In the genomic region with DNA sequence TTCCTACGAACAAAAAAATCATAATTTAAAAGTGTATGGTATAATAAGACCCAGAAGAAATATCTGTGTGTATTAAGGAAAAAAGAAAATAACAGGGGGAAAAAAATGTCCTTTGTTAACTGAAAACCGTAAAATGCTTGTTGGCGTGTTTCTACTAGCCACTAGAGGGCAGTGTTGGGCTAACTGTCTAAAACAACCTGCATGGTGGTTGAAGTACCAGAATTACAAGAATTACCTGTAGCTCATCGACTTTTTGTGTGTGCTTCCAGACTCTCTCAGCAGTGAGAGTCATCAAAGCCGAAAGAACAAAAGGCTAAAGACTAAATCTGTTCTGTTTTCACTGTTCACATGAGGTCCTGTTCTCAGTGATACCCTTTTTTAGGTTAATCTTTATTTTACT, we compare ENCODE assay signal across 9 mouse cellular contexts. TPM values are rescaled to one million over a fixed set of nuclear protein-coding genes. Genes with fewer than 3 reads are reported as not detected.
DNase-seq lines count a peak whose midpoint lies in the region; ATAC-seq and TF ChIP-seq lines count a peak whose summit lies in the region.
"Had no signal": no experiment of that assay in that cellular context is flagged by ENCODE, and none has a peak within 500 bp of the region (broad histone marks: within the 10 kb centered on the region; RNA-seq: fewer than 3 reads in every experiment).

No protein-coding gene starts in this region.

- ATAC-seq in kidney, embryonic 14.5 days (ENCODE audit: low FRiP score, low TSS enrichment): no peak
- peak; percentile 53 for ATAC-seq in forebrain, embryonic 13.5 days
- no peak for ATAC-seq in limb, embryonic 14.5 days (ENCODE audit: low FRiP score, low read depth)

- no peak overlapping the region for H3K27ac ChIP-seq in kidney, embryonic 14.5 days (ENCODE audit: low read depth, low read length)
- H3K27ac ChIP-seq in bone marrow, adult 2 months (ENCODE audit: control insufficient read depth, insufficient read depth, low read depth, low read length, poor library complexity): no peak overlapping the region
- no peak overlapping the region for H3K27ac ChIP-seq in forebrain, embryonic 13.5 days
- H3K27ac ChIP-seq in limb, embryonic 14.5 days (replicated peaks; ENCODE audit: low read depth, low read length): no peak overlapping the region

- peak; percentile 91 for TF ChIP-seq CTCF in E14TG2a.4 (conservative IDR thresholded peaks at IDR 0.05; ENCODE audit: low read length)
- TF ChIP-seq CTCF in bone marrow, adult 2 months (IDR thresholded peaks at IDR 0.05; ENCODE audit: control insufficient read depth, insufficient read depth, low read length): peak; percentile 40

- no peaks in the 10 kb centered on the region for H3K27me3 ChIP-seq in kidney, embryonic 14.5 days (ENCODE audit: control insufficient read depth, insufficient read depth, low read length)
- H3K27me3 ChIP-seq in E14TG2a.4 (ENCODE audit: insufficient read depth, low read length): peaks cover 7% of the 10 kb centered on the region
- no peaks in the 10 kb centered on the region for H3K27me3 ChIP-seq in forebrain, embryonic 13.5 days
- H3K27me3 ChIP-seq in limb, embryonic 14.5 days (ENCODE audit: control insufficient read depth, insufficient read depth, low read length): no peaks in the 10 kb centered on the region

- TF ChIP-seq POLR2A in bone marrow, adult 2 months (IDR thresholded peaks at IDR 0.05; ENCODE audit: borderline replicate concordance, control insufficient read depth, low read depth, low read length): no peak
- TF ChIP-seq POLR2A in limb, embryonic 14.5 days (IDR thresholded peaks at IDR 0.05; ENCODE audit: borderline replicate concordance, extremely low read depth, insufficient read depth, insufficient read length): no peak

- no peaks in the 10 kb centered on the region for H3K36me3 ChIP-seq in kidney, embryonic 14.5 days (ENCODE audit: control insufficient read depth, insufficient read depth, low read length)
- H3K36me3 ChIP-seq in E14TG2a.4 (ENCODE audit: insufficient read depth, low read length): no peaks in the 10 kb centered on the region
- no peaks in the 10 kb centered on the region for H3K36me3 ChIP-seq in forebrain, embryonic 13.5 days (ENCODE audit: poor library complexity, severe bottlenecking)
- no peaks in the 10 kb centered on the region for H3K36me3 ChIP-seq in limb, embryonic 14.5 days (ENCODE audit: control insufficient read depth, insufficient read depth, low read length)

- WGBS in kidney, embryonic 14.5 days: 14% methylated on average over 5 of the region's 5 CpGs
- WGBS in bone marrow, adult 2 months: 11% methylated on average over 5 of the region's 5 CpGs
- 22% methylated on average over 5 of the region's 5 CpGs for WGBS in forebrain, embryonic 13.5 days
- 20% methylated on average over 5 of the region's 5 CpGs for WGBS in limb, embryonic 14.5 days

- H3K4me3 ChIP-seq in kidney, embryonic 14.5 days (ENCODE audit: low read length): no peak overlapping the region
- H3K4me3 ChIP-seq in E14TG2a.4 (replicated peaks; ENCODE audit: low read length): no peak overlapping the region
- no peak overlapping the region for H3K4me3 ChIP-seq in bone marrow, adult 2 months (replicated peaks; ENCODE audit: control insufficient read depth, low read depth, low read length)
- no peak overlapping the region for H3K4me3 ChIP-seq in forebrain, embryonic 13.5 days
- no peak overlapping the region for H3K4me3 ChIP-seq in limb, embryonic 14.5 days (replicated peaks; ENCODE audit: low read length)
- H3K4me3 ChIP-seq: myocyte had no signal

- no peak overlapping the region for H3K9ac ChIP-seq in kidney, embryonic 14.5 days (ENCODE audit: low read depth, low read length)
- H3K9ac ChIP-seq in forebrain, embryonic 13.5 days: no peak overlapping the region
- H3K9ac ChIP-seq in limb, embryonic 14.5 days (ENCODE audit: low read depth, low read length, severe bottlenecking): no peak overlapping the region

- no peaks in the 10 kb centered on the region for H3K4me1 ChIP-seq in kidney, embryonic 14.5 days (ENCODE audit: control insufficient read depth, insufficient read depth, low read length)
- peaks cover 13% of the 10 kb centered on the region for H3K4me1 ChIP-seq in E14TG2a.4 (replicated peaks; ENCODE audit: low read depth, low read length)
- no peaks in the 10 kb centered on the region for H3K4me1 ChIP-seq in bone marrow, adult 2 months (ENCODE audit: control insufficient read depth, insufficient read depth, low read length)
- H3K4me1 ChIP-seq in forebrain, embryonic 13.5 days: no peaks in the 10 kb centered on the region
- no peaks in the 10 kb centered on the region for H3K4me1 ChIP-seq in limb, embryonic 14.5 days (ENCODE audit: control insufficient read depth, insufficient read depth, low read length)

- DNase-seq in kidney, adult 8-10 months: peak; percentile 32 to 36
- peak; percentile 88 for DNase-seq in limb, embryonic 14.5 days (ENCODE audit: low spot score)
- DNase-seq in retina, adult 2 months (ENCODE audit: low read depth, low spot score): peak; percentile 29
- DNase-seq in ovary, adult 18-20 months (ENCODE audit: low spot score): no peak

- H3K4me2 ChIP-seq in kidney, embryonic 14.5 days (replicated peaks; ENCODE audit: low read depth, low read length): no peak overlapping the region
- no peak overlapping the region for H3K4me2 ChIP-seq in forebrain, embryonic 13.5 days
- H3K4me2 ChIP-seq in limb, embryonic 14.5 days (replicated peaks; ENCODE audit: low read depth, low read length, severe bottlenecking): no peak overlapping the region

- H3K9me3 ChIP-seq in kidney, embryonic 14.5 days (ENCODE audit: control insufficient read depth, low read length): no peaks in the 10 kb centered on the region
- H3K9me3 ChIP-seq in E14TG2a.4 (ENCODE audit: low read length): no peaks in the 10 kb centered on the region
- no peaks in the 10 kb centered on the region for H3K9me3 ChIP-seq in forebrain, embryonic 13.5 days (replicated peaks)
- no peaks in the 10 kb centered on the region for H3K9me3 ChIP-seq in limb, embryonic 14.5 days (ENCODE audit: control insufficient read depth, low read length)

RNA-seq across cellular contexts. Expression of gene Cox18, which starts 20.6 kb away (rescaled TPM):
- polyA plus RNA-seq in kidney, embryonic 14.5 days (2014; fragmentation: Nextera tagmentation; extraction: Ambion mirVana): 37.2 and 39.9 TPM in 2 replicates
- polyA plus RNA-seq in bone marrow, adult 2 months (2011; ENCODE audit: insufficient read depth, insufficient read length, low replicate concordance, missing spikeins): 9.8 and 18.1 TPM in 2 replicates
- polyA plus RNA-seq in forebrain, embryonic 13.5 days (2015; fragmentation: Nextera tagmentation; extraction: Ambion mirVana): 29.2 and 31.0 TPM in 2 replicates
- 28.6 and 35.4 TPM in 2 replicates for polyA plus RNA-seq in limb, embryonic 14.5 days (2012; rRNA removed)
- polyA plus RNA-seq in limb, embryonic 14.5 days (2014; fragmentation: Nextera tagmentation; extraction: Ambion mirVana): 32.9 and 34.3 TPM in 2 replicates
